Mouse (Mus musculus): ENCODE results near the gene H2-T22. TPM values are rescaled to one million over a fixed set of nuclear protein-coding genes. Genes with fewer than 3 reads are reported as not detected.
"Not testable (repeated sequence)": the region's sequence is repeated elsewhere in the genome, so short reads cannot be mapped to it uniquely, and the experiment has no call there.

Gene H2-T22
- 29.0 and 32.3 TPM in 2 replicates for polyA plus RNA-seq (2015; fragmentation: Nextera tagmentation; extraction: Ambion mirVana)

DNA sequence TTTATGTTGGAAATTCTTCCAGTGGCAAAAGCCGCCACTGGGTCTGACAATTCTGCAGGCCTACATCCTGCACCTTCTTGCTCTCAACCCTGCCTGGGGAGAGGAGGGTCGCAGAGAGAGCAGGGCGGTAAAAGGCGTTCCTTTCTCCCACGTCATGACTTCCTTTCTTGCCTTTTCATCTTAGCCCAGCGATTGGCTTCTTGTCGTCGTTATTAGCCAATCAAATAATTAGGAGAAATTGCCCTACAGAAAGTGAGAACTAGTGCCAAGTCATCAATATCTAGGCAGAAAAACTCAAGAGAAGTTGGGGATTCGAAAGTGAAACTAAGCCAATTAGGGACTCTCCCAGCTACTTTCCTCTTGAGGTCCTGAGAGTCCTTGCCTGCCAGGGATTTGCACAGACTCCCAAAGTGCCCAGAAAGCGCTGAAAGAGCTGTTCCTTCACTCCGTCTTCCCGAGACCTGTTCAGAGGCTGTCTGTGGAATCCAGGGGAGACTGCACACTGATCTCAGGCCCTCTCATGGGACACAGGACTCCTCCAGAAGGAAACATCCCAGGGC, at the start of gene H2-T22, which contains the start of gene Gm6034:
H2-T22 (minus strand) TSS at position 138 of the 560 bp plus-strand sequence.
Gm6034 (plus strand) TSS at position 352 of the 560 bp plus-strand sequence.
- Histone ChIP-seq H3K9ac (peak within 1 kb of the TSS; percentile 31; the same call in 1 of the 2 replicates), H3K4me2 (peak within 1 kb of the TSS; percentile 76), H3K4me3 (peak within 1 kb of the TSS; percentile 37)
- not testable (repeated sequence) for H3K27ac ChIP-seq, H3K36me3 ChIP-seq, H3K9me3 ChIP-seq, H3K27me3 ChIP-seq, H3K4me1 ChIP-seq
- ATAC-seq (ENCODE audit: insufficient number of reproducible peaks, low FRiP score, low TSS enrichment, low read depth) = peak; percentile 91
- under 1% methylated on average over 12 of the region's 12 CpGs for WGBS

GRCm38 (mm10) chr17:36091933-36092332, 49.4 kb upstream of the H2-T22 start:
- not testable (repeated sequence) for ATAC-seq (ENCODE audit: insufficient number of reproducible peaks, low FRiP score, low TSS enrichment, low read depth); H3K36me3 ChIP-seq; H3K27me3 ChIP-seq; H3K4me1 ChIP-seq; H3K9me3 ChIP-seq; H3K9ac ChIP-seq; H3K4me2 ChIP-seq; H3K27ac ChIP-seq; H3K4me3 ChIP-seq
- WGBS = no CpG with 5 or more reads among the region's 2 CpGs

DNA sequence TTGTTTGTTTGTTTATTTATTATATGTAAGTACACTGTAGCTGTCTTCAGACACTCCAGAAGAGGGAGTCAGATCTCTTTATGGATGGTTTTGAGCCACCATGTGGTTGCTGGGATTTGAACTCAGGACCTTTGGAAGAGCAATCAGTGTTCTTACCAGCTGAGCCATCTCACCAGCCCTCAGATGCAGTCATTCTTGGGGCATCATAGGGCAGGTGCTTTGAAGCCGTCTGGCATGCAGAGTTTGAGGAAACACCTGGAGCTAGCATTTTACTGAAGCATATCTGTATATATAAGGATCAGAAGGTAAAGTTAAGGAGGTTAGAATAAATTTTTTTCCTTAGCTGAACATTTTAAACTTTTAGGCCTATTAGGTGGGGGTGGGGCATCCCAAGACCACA, 43.4 kb upstream of the H2-T22 start:
- ATAC-seq (ENCODE audit: insufficient number of reproducible peaks, low FRiP score, low TSS enrichment, low read depth); H3K36me3 ChIP-seq; H3K9ac ChIP-seq; H3K9me3 ChIP-seq; H3K4me3 ChIP-seq; H3K4me2 ChIP-seq; H3K27ac ChIP-seq: not testable (repeated sequence)
- Histone ChIP-seq H3K27me3 (peaks cover 34% of the 10 kb centered on the region), H3K4me1 (peaks cover 12% of the 10 kb centered on the region)
- 65% methylated on average over 1 of the region's 1 CpGs for WGBS

- H3K36me3 ChIP-seq = no peaks in the 10 kb centered on the region
- no peaks in the 10 kb centered on the region for H3K9me3 ChIP-seq
- peaks cover 34% of the 10 kb centered on the region for H3K27me3 ChIP-seq
- no peak for ATAC-seq (ENCODE audit: insufficient number of reproducible peaks, low FRiP score, low TSS enrichment, low read depth)
- peak overlapping the region; percentile 45 for H3K4me3 ChIP-seq
- WGBS = under 1% methylated on average over 41 of the region's 42 CpGs
- no peak overlapping the region for H3K27ac ChIP-seq
- H3K4me2 ChIP-seq = peak overlapping the region; percentile 92
- H3K9ac ChIP-seq = 0 out of 2 replicates have a peak overlapping the region, but pooled peaks have one; percentile 4
- peaks cover 12% of the 10 kb centered on the region for H3K4me1 ChIP-seq
These were observed 41.4 kb upstream of the H2-T22 start for GRCm38 (mm10) chr17:36083870-36084451.

- Histone ChIP-seq H3K4me2 (peak overlapping the region; percentile 92), H3K4me1 (peaks cover 12% of the 10 kb centered on the region), H3K9ac (0 out of 2 replicates have a peak overlapping the region, but pooled peaks have one; percentile 4), H3K27me3 (peaks cover 34% of the 10 kb centered on the region), H3K36me3 (no peaks in the 10 kb centered on the region), H3K4me3 (peak overlapping the region; percentile 45), H3K9me3 (no peaks in the 10 kb centered on the region), H3K27ac (no peak overlapping the region)
- ATAC-seq (ENCODE audit: insufficient number of reproducible peaks, low FRiP score, low TSS enrichment, low read depth) = no peak
- under 1% methylated on average over 46 of the region's 46 CpGs for WGBS
These were observed 40.8 kb upstream of the H2-T22 start for GRCm38 (mm10) chr17:36083266-36083869.

- Histone ChIP-seq H3K4me2 (peak overlapping the region; percentile 92), H3K4me3 (peak overlapping the region; percentile 45), H3K27me3 (peaks cover 34% of the 10 kb centered on the region), H3K4me1 (peaks cover 12% of the 10 kb centered on the region)
- H3K9me3 ChIP-seq; H3K9ac ChIP-seq; ATAC-seq (ENCODE audit: insufficient number of reproducible peaks, low FRiP score, low TSS enrichment, low read depth); H3K27ac ChIP-seq; H3K36me3 ChIP-seq: not testable (repeated sequence)
- WGBS = 26% methylated on average over 6 of the region's 6 CpGs
These were observed 40.1 kb upstream of the H2-T22 start for GRCm38 (mm10) chr17:36082519-36083232.

DNA sequence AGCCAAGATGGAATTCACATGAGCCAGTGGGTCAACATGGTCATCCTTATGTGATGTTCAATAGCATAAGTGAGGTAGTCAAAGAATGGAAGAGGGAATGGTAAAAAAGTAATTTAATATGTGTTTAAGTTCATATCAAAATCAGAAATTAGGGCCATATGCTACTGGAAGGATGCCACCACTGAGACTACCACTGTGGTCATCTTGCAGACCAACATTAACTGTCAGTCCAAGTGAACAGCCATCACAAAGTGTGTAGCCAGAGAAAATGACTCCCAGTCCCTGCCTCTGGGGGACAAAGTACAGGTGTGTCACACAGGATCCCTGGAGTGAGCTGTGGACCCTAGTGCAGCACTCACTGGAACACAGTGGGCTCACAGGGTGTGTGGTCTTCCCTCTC, 39.4 kb upstream of the H2-T22 start:
- not testable (repeated sequence) for H3K36me3 ChIP-seq; H3K9ac ChIP-seq; H3K27ac ChIP-seq; H3K4me2 ChIP-seq; H3K9me3 ChIP-seq; ATAC-seq (ENCODE audit: insufficient number of reproducible peaks, low FRiP score, low TSS enrichment, low read depth); H3K4me3 ChIP-seq
- Histone ChIP-seq H3K4me1 (peaks cover 12% of the 10 kb centered on the region), H3K27me3 (peaks cover 34% of the 10 kb centered on the region)

- no peaks in the 10 kb centered on the region for H3K4me1 ChIP-seq
- ATAC-seq (ENCODE audit: insufficient number of reproducible peaks, low FRiP score, low TSS enrichment, low read depth) = no peak
- no peaks in the 10 kb centered on the region for H3K27me3 ChIP-seq
- no peak overlapping the region for H3K4me3 ChIP-seq
- H3K9me3 ChIP-seq = no peaks in the 10 kb centered on the region
- H3K9ac ChIP-seq = no peak overlapping the region
- no peaks in the 10 kb centered on the region for H3K36me3 ChIP-seq
- H3K4me2 ChIP-seq = no peak overlapping the region
- 34% methylated on average over 2 of the region's 2 CpGs for WGBS
- H3K27ac ChIP-seq = no peak overlapping the region
These were observed 18.3 kb upstream of the H2-T22 start for GRCm38 (mm10) chr17:36060829-36061228.

GRCm38 (mm10) chr17:36058362-36058761, 15.8 kb upstream of the H2-T22 start, which contains the start of gene Gm11127:
Gm11127 (minus strand) TSS chr17:36058371.
- not testable (repeated sequence) for H3K9me3 ChIP-seq; H3K4me2 ChIP-seq; H3K4me1 ChIP-seq; ATAC-seq (ENCODE audit: insufficient number of reproducible peaks, low FRiP score, low TSS enrichment, low read depth); H3K27ac ChIP-seq; H3K27me3 ChIP-seq; H3K9ac ChIP-seq; H3K36me3 ChIP-seq; H3K4me3 ChIP-seq
- 50% methylated on average over 1 of the region's 1 CpGs for WGBS

GRCm38 (mm10) chr17:36057927-36058326, 15.4 kb upstream of the H2-T22 start:
- not testable (repeated sequence) for H3K9ac ChIP-seq; H3K9me3 ChIP-seq; H3K27ac ChIP-seq; H3K4me2 ChIP-seq; H3K4me3 ChIP-seq; H3K36me3 ChIP-seq; H3K27me3 ChIP-seq; ATAC-seq (ENCODE audit: insufficient number of reproducible peaks, low FRiP score, low TSS enrichment, low read depth); H3K4me1 ChIP-seq
- 88% methylated on average over 25 of the region's 25 CpGs for WGBS

- no peaks in the 10 kb centered on the region for H3K9me3 ChIP-seq
- WGBS = 75% methylated on average over 3 of the region's 3 CpGs
- no peak overlapping the region for H3K27ac ChIP-seq
- no peak overlapping the region for H3K9ac ChIP-seq
- H3K4me2 ChIP-seq = peak overlapping the region; percentile 76
- H3K4me3 ChIP-seq = peak overlapping the region; percentile 37
- H3K4me1 ChIP-seq = peaks cover 5% of the 10 kb centered on the region; the same call in 1 of the 2 replicates
- H3K27me3 ChIP-seq = no peaks in the 10 kb centered on the region
- no peaks in the 10 kb centered on the region for H3K36me3 ChIP-seq
- ATAC-seq (ENCODE audit: insufficient number of reproducible peaks, low FRiP score, low TSS enrichment, low read depth) = no peak
These were observed 739 bp upstream of the H2-T22 start for GRCm38 (mm10) chr17:36043286-36043685.

DNA sequence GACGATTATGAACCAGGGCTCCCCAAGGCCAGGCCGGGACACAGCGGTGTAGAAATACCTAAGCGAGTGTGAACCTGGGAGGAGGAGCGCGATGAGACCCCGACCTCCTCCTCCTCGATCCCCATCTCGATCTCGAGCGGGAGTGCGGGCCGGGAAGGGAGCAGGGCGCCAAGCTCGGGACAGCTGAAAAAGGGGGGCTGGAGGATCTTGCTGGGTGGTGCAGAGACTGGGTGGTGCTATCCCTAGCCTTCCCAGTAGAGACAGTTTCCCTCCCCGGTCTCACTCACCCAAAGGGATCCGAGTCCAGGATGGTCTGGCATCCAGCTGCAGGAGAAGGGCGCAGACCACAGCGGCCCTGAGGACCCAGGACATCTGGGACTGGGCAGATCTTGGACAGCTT, 492 bp downstream of the H2-T22 start:
- Histone ChIP-seq H3K4me2 (peak overlapping the region; percentile 76), H3K4me3 (peak overlapping the region; percentile 37), H3K9ac (peak overlapping the region; percentile 31; the same call in 1 of the 2 replicates)
- H3K27me3 ChIP-seq, H3K4me1 ChIP-seq, H3K9me3 ChIP-seq, H3K36me3 ChIP-seq, H3K27ac ChIP-seq: not testable (repeated sequence)
- WGBS = under 1% methylated on average over 18 of the region's 19 CpGs
- peak; percentile 59; the same call in 1 of the 2 replicates for ATAC-seq (ENCODE audit: insufficient number of reproducible peaks, low FRiP score, low TSS enrichment, low read depth)

Data from limb, embryonic 15.5 days (tissue).